Mouse (Mus musculus) megakaryocyte progenitor cell, adult 5-6 weeks (primary cell): ENCODE data around the gene Cldn15. TPM values are rescaled to one million over a fixed set of nuclear protein-coding genes. Genes with fewer than 3 reads are reported as not detected.
"Not testable (repeated sequence)": the region's sequence is repeated elsewhere in the genome, so short reads cannot be mapped to it uniquely, and the experiment has no call there.

Source experiments
- ATAC-seq: replicated peaks from 2 replicates; pipeline ENCODE4 v1.8.0; 2016; ENCODE audit warnings: mild to moderate bottlenecking, moderate TSS enrichment, inconsistent platforms; ENCODE audit not compliant: poor library complexity
- total RNA-seq, 2 experiments: library from RNA; stranded (forward) in 1 of 2; stranded (reverse) in 1 of 2; fragments of 157-497, 149-512 nt in 1 of 2; fragments of 200-1000 nt in 1 of 2; gene quantifications; 2 replicates each; pipeline versions ENCODE4 v1.2.3 to v1.2.4; 2015 to 2017

Cldn15 gene
- 61.8 and 69.7 TPM in 2 replicates for total RNA-seq (2015)
- total RNA-seq (2017): 48.5 and 50.4 TPM in 2 replicates

DNA sequence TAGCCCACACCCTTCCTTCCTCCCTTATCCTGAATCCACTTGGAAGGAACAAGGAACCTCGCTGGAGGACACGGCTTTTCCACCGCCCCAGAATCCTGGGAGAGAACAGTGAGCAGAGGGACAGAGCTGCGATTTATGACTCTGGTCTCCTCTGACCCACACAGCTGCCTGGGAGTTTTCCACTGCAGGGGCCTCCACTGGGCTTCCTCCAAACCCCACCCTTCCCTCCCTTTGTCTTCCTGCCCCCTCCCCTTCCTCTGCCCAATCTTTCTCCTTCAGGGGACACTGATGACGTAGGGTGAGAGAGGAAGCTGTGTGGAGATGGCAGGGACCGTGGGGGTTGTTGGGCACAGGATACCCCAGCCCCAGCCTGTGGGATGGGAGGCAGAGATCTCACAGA is at the start of gene Cldn15:
TSS of gene Cldn15 (plus strand) at position 286 of the 400 bp plus-strand sequence.
- ATAC-seq: no peak

DNA sequence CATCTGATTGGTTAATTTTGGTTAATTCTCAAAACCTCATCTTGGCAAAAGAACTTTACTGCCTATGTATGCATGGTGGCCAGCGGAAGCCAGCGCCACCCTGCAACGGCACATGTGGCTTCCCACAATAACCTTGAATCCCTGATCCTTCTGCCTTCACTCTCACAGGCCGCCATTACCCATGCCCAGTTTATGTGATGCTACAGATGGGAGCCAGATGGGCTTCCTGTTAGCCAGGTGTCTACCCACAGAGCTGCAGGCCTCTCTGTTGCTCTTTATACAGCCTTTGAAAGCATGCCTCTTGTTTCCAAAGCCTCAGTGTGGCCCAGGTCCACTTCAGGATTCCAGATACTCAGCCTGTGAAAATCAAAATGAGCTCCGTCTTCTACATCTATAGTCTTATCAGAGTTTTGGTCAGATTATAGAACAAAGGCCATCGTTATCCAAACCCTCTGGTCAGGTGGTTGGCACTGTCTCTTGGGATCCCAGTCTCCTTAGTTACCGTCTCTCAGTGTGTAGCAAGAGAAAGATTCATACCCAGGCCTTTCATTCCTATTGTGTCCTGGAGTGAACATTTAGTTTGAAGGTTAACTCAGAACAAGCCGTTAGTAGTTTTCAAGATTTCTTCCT is 48.7 kb upstream of the Cldn15 start:
- ATAC-seq: no peak

DNA sequence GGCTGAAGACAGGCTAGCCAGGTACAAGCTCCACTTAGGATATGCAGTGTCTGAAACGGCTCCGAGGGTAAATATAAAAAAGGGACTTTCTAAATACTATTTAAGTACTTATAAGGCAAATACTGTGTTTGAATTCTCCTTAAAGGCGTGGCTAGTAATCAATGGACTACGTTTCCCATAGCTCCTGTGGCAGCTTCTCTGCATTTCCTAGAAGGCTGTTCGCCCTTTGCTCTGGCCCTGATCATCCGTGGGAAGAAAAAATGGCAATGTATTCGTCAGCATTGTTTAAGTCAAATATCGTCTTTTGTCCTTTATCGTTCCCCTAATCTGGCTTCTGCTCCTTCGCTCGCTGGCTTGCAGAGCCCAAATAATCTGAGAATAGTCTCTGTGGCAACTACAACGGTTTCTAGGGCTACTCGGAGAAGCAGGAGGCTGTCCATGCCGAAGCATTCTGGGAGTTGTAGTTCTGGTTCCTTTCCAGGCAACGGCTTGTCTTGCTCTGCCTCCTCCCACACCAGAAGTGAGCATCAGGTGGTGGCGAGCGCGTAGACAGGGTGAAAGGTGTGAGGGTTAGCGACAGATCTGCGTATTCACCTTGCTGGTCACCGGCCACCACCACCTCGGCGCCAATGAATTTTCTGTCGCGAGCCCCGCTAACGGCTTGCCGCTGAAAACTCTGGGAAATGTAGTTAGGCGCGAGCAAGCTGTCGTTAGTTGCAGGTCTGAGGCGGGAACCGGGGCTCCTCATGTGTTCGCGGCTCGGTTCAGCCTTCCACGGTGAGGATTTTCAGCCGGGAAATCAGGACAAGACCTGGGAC is 47.6 kb upstream of the Cldn15 start:
- ATAC-seq: peak; percentile 98

DNA sequence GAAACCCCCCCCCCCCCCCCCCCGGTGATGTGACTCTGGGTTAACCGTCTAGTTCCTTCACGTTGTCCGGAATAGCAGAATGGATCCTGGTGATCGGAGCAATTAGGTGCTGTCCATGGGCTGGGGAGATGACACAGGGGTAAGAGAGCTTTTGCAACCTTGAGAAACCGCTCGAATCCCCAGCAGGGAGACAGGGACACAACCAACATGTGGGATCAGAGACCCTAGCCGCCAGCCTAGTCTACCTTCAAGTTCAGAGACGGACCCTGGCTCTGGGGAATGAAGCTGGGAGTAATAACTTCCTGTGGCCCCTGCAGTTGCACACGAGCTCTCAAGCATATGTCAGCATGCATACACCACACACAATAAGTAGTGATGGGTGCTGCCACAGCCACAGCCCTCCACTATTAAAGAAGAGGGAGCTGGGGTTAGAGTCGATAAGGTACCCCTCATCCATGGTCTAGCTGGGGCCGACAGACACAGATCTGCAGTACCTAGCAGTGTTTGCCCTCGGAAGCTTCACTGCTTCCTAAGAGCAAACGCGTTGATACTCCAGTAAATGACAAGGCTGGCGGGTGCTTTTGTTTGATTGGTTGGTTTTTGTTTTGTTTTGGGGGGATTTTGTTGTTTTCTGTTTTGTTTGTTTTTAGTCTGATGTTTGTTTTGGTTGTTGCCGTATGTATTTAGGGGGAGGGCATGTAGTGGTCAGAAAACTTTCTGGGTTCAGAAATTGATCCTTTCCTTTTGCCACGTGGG is 46.7 kb upstream of the Cldn15 start:
- ATAC-seq: no peak

DNA sequence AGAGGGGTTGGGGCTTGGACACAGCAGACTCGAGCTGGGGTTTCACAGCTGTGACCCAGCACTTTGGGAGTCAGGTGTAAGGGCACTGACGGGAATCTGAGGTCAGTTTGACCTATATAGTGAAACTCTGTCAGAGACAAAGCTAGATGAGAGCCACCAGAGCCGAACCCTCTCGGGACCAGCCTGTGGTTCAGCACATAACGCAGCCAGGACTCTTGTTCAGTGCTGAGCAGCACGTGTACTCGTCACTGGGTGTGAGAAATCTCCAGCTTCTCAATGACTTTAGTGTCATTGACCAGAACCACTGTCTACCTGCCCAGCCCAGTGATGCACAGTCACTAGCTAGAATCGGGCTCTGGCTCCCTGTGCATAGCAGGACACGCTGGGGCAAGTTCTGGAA is 43.6 kb upstream of the Cldn15 start:
- ATAC-seq: no peak

DNA sequence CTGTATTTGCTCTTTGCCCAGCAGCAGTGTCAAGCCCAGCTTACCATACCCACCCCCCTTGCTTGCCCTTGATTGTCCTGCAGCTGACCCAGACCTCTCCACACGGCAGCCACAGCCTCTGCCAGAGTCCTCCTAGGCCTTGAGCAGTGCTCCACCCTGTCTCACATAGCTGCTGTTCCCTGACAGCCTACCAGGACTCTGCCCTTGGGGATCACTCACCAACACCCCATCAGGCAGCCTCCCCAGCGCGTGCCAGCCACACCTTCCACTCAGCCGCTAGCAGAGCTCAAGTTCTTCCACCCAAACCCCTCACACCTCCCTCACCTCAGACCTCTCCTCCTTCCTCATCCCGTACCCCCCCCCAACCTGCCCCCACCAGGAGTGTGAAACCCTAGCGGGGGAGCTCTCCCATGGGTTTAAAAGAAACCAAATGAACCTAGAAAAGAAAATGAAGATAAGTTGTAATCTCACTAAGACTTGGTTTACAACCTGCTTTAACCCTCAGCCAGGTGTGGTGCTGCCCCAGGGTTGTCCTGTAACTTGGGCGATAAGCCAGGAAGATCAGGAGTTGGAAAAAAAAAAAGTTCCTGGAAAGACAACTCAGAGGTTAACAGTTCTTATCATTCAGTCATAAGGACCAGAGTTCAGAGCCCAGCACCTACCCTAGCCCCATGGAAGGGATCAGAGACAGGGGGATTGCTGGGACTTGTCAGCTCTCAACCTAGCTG is 42.5 kb upstream of the Cldn15 start:
- ATAC-seq: no peak

DNA sequence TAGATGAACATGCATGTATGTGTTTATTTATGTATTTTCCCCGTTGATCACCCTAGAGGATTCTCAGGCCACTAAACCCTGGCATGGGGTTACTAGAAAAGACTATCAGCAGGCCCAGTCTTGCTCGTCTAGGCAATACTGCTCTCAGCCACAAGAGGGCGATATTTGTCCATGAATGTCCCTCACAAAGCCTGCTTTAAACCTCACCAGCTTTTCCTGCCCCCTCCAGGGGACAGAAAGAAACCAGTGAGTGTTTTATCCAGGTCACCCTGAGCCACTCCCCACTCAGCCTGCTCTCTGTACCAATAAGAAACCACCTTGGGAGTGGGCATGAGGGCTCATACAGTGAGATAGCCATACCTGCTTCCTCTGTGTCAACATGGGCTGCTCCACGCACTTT is 37.3 kb upstream of the Cldn15 start:
- ATAC-seq: peak; percentile 98

DNA sequence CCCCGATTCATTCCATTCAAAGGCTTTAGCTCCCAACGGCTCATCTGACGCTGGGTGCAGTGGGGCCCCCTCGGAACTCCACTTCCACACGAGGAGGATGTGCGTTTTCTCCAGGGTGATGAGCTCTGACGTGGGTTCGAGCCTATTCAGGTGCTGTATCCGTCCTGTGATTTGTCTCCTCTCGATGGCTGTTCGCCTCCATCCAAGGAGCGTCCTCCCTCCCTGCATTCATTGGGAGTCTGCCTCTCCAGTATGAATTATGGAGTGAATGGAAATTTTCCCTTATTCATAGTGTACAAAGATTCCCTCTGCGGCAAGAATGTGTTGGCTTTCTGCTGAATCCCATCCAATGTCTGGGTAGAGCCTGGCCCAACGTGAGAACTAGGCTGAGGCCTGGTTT is 34.5 kb upstream of the Cldn15 start:
- no peak for ATAC-seq

DNA sequence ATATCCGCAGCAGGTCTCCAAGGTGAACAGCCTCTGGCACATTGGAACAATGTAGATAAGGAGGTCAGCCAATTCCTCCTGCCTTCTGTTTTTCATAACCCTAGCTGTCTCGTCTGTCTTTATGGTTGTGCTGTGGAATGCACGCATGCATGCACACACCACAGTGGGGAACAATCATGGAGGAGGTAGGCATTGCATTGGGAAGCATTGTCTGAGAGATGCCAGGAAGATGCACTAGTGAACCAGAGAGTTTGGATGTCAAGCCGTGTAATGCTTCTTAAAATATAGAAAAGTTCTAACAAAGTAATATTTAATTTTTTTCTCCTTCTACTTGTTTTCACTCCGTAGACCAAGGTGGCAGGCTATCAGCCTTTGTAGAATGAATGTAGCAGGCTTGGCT is 33.5 kb upstream of the Cldn15 start:
- no peak for ATAC-seq

DNA sequence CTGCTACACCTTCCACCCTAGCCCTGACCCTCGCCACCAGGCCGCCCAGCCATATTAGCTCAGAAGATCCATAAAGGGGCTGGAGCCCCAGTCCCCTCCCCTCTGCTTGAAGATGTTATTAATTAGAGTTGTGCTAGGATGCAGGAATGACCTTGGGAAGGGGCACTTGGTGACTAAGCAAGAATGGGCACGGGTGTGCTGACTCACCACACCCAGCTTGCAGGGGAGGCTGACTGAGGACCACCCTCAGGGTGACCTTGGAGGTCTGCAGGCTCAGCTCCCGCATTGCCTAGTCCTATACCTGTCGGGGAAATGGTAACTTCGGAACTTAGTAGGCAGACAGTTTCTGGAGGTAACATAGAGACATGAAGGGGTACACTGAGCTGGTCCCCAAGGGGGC is 32.5 kb upstream of the Cldn15 start:
- ATAC-seq: no peak

DNA sequence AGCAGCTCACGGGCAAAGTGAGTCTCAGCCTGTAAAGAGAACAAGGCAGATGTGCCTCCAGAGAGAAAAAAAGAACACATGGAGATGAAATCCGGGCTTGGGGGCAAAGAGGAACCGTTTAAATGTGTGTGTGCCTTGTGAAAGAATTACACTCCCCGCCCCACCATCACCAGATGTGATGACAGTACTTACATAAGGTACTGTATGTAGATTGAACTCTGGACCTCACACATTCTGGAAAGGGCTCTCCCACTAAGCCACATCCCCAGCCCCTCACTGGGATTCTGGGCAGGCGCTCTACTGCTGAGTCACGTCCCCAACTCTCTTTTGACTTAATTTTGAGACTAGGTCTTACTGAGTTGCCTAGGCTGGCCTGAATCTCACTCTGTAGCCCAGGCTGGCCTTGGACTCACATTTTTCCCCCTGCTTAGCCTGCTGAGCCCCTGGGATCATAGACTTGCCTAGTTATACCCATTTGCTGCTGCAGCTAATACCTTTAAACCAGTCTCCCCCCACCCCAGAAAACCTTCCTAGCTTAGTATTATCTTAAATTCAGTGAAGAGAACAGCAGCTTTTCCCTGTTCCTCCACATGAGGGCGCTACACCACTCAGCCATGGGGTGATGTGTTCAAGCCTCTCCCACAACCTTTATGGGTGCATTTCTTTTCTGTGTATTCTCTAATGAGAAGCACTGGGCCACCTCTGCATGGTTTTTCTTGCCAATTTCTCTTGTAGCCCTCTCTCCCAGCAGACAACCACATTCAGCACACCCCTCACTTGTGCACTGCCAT is 30.3 kb upstream of the Cldn15 start:
- ATAC-seq: peak; percentile 54; the same call in 1 of the 2 replicates

DNA sequence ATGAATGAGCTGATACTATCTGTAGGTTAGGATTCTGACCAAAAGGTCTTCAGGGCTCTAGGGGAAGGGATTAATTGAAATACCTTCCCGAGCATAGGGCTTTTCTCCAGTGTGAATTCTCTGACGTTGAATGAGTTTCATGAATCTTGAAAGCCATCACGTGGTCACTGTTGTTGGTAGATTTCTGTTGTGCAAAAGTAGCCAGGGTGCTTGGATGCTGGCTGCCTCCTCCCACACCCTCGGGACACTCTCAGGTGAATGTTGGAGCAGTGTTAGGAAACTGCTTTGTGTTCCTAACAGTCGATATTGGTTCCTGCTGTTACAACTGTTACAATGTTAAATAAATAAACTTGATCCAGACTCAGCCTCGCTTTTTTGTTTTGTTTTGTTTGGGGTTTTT is 29.7 kb upstream of the Cldn15 start:
- ATAC-seq: no peak

DNA sequence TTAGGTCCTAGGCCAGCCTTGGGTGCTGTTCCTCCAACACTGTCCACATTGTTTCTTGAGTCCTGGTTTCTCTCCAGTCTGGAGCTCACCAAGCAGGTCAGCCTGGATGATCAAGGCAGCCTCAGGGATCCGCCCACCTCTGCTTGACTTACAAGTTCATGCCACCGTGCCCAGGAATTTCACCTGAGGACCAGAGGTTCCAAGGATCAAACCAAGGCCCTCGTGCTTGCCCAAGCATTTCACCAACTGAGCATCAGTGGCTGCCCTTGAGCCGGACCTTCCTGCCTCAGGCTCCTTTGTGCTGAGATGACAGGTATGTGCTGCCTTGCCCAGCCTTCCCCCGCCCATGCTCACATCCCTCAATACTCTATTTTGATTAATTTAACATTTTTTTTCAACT is 28.8 kb upstream of the Cldn15 start:
- no peak for ATAC-seq

DNA sequence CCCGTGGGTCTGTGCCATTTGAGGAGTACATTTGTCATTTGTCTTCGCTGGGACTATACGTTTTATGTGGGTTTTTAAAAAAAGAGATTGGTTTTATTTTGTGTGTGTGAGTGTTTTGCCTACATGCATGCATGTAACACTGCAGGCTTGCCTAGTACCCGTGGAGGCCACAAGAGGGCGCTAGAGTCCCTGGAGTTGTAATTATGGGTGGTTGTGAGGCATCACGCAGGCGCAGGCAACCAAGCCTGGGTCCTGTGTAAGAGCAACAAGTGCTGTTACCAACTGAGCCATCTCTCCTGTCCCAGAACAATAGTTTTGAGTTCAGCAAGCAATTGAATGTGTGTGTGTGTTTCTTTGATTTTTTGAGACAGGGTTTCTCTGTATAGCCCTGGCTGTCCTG is 27.1 kb upstream of the Cldn15 start:
- peak; percentile 42; the same call in 1 of the 2 replicates for ATAC-seq

DNA sequence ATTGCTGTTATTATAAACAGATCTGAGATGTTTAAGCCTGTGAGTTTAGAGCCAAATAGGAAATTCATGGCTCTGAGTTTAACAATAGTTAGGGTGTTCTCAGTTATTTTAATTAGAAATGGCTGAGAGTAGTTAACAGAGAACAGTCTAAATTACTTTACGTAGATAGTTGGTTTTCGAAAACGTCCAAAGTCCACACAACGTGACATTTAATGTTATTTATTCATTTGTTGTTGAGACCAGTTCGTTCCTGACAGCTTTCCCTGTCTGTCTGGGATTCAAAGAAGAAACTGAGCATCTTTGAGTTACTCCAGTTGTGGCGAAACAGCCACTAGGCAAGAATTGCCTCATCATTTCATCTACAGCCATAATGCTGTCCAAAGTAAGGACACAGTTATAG is 26.4 kb upstream of the Cldn15 start:
- not testable (repeated sequence) for ATAC-seq

DNA sequence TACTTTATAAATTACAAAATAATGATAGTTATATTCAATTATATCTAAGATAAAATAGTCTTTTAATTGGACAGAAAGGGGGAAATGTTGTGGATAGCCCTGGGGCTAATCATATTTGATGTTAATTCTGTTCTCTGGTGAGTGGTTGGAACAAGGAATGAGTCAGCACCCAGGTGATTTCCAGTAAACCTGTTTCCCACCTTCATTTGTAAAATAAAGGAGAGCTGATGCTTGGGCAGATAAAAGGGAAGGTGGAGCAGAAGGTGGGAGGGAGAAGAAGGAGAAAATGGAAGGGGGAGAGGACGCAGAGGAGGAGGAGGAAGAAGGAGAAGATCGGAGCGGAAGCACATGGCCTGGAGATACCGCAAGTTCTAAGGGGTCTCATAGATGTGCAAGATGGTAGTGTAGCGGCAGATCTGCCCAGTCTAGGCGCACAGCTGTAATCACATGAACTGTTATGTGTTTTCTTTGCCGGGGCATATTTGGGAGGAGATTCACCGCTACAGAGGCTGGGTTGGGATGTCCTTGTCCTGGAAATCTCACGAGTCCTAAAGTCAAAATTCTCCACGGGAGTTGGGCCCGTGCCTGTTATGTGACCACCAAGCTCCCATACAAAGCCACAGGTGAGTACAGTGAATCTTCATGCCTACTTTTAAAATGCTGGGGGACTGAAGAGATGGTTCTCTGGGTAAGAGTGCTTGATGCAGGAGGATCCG is 25.4 kb upstream of the Cldn15 start:
- no peak for ATAC-seq

DNA sequence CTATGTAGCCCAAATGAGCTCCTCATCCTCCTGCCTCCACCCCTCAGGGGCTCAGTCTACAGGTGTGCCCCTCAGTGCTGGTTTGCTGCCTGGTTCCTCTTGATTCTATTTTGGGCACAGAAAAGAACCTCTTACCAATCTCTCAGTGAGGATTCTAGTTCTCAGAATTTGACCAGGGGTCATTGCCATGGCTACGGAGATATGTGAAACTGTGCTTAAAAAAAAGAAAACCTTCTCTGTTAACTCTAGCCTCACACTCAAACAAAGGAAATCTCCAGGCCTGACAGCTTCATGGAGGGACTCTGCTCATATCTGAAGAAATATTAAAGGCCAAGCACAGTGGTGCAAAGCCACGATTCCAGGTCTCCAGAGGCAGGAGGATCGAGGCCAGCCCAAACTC is 23.6 kb upstream of the Cldn15 start:
- no peak for ATAC-seq

DNA sequence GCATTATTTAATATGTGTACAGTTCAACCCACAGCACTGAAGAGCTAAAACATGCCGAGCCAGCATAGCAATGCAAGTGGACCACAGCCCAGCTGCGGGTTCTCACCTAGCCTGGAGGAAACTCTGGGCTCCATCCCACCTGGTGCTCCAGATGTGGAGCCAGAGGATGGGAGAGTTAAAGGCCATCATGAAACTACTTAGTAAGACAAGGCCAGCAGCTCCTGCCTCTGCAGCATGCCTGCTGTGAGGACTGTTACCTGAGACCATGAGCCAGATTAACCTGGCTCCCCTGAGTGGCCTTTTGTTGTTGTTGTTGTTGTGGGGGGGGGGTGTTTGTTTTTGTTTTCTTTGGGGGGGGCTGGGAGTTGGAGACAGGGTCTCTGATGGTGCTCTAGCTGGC is 23.0 kb upstream of the Cldn15 start:
- no peak for ATAC-seq

DNA sequence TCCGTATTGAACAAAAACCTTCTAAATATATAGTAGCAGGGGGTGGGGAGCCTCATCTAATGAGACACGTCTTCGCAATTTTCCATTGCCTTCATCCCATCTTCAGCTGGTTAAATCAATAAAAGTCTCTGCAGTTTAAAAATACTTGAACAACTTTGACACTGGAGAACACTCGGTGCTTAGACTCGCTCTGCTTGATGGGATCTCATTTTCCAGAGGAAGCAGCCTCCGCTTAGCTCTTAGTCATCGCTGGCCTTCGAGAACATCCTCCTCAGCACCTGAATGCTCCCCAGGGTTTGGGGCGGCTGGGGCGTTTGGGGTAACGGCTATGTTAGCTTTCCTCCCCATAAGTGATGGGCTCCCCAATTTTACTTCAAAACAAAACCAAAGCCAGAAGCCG is 21.3 kb upstream of the Cldn15 start:
- no peak for ATAC-seq

DNA sequence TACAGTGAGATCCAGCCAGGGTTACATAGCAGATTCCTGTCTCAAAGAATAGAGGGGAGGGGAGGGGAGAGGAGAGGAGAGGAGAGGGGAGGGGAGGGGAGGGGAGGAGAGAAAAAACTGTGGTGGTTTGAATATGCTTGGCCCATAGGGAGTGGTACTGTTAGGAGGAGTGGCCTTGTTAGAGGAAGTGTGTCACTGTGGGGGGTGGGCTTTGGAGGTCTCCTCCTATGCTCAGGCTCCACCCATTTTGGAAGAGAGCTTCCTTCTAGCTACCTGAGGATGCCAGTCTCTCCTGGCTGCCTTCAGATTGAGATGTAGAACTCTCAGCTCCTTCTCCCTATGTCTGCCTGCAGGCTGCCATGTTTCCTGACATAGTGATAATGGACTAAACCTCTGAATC is 18.5 kb upstream of the Cldn15 start:
- no peak for ATAC-seq
